Mouse (Mus musculus) liver, postnatal 0 days (tissue): ENCODE measurements around the gene Nr1h4.

ENCODE experiments used
- CTCF ChIP-seq: sonication (generic); IDR thresholded peaks from 2 replicates; pipeline ENCODE4 v1.5.1; 2016; ENCODE audit warnings: antibody characterized with exemption, low read depth
- EP300 ChIP-seq: IDR thresholded peaks from 2 replicates; pipeline ENCODE4 v1.6.1; 2016; ENCODE audit warnings: antibody characterized with exemption, low read depth, mild to moderate bottlenecking

- TF ChIP-seq CTCF (no peak), EP300 (no peak)
These were observed 26.9 kb downstream of the Nr1h4 start for GRCm38 (mm10) chr10:89506479-89506878.
